28 mouse cellular contexts compared by ENCODE assay signal in genomic region chr6:6080484-6080883, GRCm38 (mm10).
DNase-seq lines count a peak whose midpoint lies in the region; ATAC-seq lines count a peak whose summit lies in the region.
"Had no signal": no experiment of that assay in that cellular context is flagged by ENCODE, and none has a peak within 500 bp of the region (broad histone marks: within the 10 kb centered on the region; RNA-seq: fewer than 3 reads in every experiment).

No protein-coding gene starts in this region.

- H3K9me3 ChIP-seq in forebrain, embryonic 14.5 days (replicated peaks; ENCODE audit: control insufficient read depth, low read length), result no peaks in the 10 kb centered on the region
- no peaks in the 10 kb centered on the region for H3K9me3 ChIP-seq in forebrain, embryonic 11.5 days (ENCODE audit: control insufficient read depth, low read length)
- no peaks in the 10 kb centered on the region for H3K9me3 ChIP-seq in hindbrain, embryonic 13.5 days
- peaks cover 4% of the 10 kb centered on the region; the same call in 1 of the 2 replicates for H3K9me3 ChIP-seq in hindbrain, embryonic 10.5 days
- no peaks in the 10 kb centered on the region for H3K9me3 ChIP-seq in hindbrain, embryonic 16.5 days (ENCODE audit: control insufficient read depth, low read length)
- H3K9me3 ChIP-seq in hindbrain, embryonic 12.5 days (replicated peaks), result no peaks in the 10 kb centered on the region
- H3K9me3 ChIP-seq: embryonic facial prominence, embryonic 13.5 days; embryonic facial prominence, embryonic 15.5 days; forebrain, embryonic 10.5 days; forebrain, embryonic 13.5 days; G1E had no signal

- WGBS in forebrain, embryonic 14.5 days, result 28% methylated on average over 1 of the region's 1 CpGs
- 100% methylated on average over 1 of the region's 1 CpGs for WGBS in forebrain, embryonic 11.5 days
- 71% methylated on average over 1 of the region's 1 CpGs for WGBS in hindbrain, embryonic 13.5 days
- WGBS in hindbrain, embryonic 10.5 days, result 89% methylated on average over 1 of the region's 1 CpGs
- WGBS in hindbrain, embryonic 16.5 days, result 60% methylated on average over 1 of the region's 1 CpGs
- 76% methylated on average over 1 of the region's 1 CpGs for WGBS in hindbrain, embryonic 12.5 days

- no peak for ATAC-seq in forebrain, embryonic 14.5 days
- no peak for ATAC-seq in forebrain, embryonic 11.5 days (replicated peaks; ENCODE audit: low FRiP score)
- 0 out of 2 replicates have a peak, but pooled peaks have one; percentile 52 for ATAC-seq in hindbrain, embryonic 13.5 days (ENCODE audit: low FRiP score)
- ATAC-seq in hindbrain, embryonic 16.5 days, result peak; percentile 52; the same call in 1 of the 2 replicates
- ATAC-seq in hindbrain, embryonic 12.5 days (ENCODE audit: low FRiP score), result no peak
- ATAC-seq: activated CD4-positive, CD25-positive, alpha-beta regulatory T cell, adult 4 months; CD4-positive, CD25-positive, alpha-beta regulatory T cell, adult 4 months; forebrain, embryonic 13.5 days; forebrain, embryonic 16.5 days; Patski had no signal

- H3K4me1 ChIP-seq in forebrain, embryonic 14.5 days (ENCODE audit: control insufficient read depth, insufficient read depth, low read length), result peaks cover 3% of the 10 kb centered on the region; the same call in 1 of the 2 replicates
- no peaks in the 10 kb centered on the region for H3K4me1 ChIP-seq in forebrain, embryonic 11.5 days (replicated peaks; ENCODE audit: control insufficient read depth, insufficient read depth, low read length)
- no peaks in the 10 kb centered on the region for H3K4me1 ChIP-seq in hindbrain, embryonic 13.5 days (replicated peaks)
- no peaks in the 10 kb centered on the region for H3K4me1 ChIP-seq in hindbrain, embryonic 10.5 days (replicated peaks)
- H3K4me1 ChIP-seq in hindbrain, embryonic 16.5 days (ENCODE audit: control insufficient read depth, insufficient read depth, low read depth, low read length), result no peaks in the 10 kb centered on the region
- no peaks in the 10 kb centered on the region for H3K4me1 ChIP-seq in hindbrain, embryonic 12.5 days
- H3K4me1 ChIP-seq: embryonic facial prominence, embryonic 13.5 days; embryonic facial prominence, embryonic 15.5 days; forebrain, embryonic 10.5 days had no signal

- no peak overlapping the region for H3K4me2 ChIP-seq in forebrain, embryonic 14.5 days (ENCODE audit: low read length)
- no peak overlapping the region for H3K4me2 ChIP-seq in forebrain, embryonic 11.5 days (ENCODE audit: low read depth, low read length, severe bottlenecking)
- no peak overlapping the region for H3K4me2 ChIP-seq in hindbrain, embryonic 13.5 days
- no peak overlapping the region for H3K4me2 ChIP-seq in hindbrain, embryonic 16.5 days (ENCODE audit: low read length)
- H3K4me2 ChIP-seq in hindbrain, embryonic 12.5 days (replicated peaks), result no peak overlapping the region
- H3K4me2 ChIP-seq: embryonic facial prominence, embryonic 13.5 days; embryonic facial prominence, embryonic 15.5 days; forebrain, embryonic 13.5 days had no signal

- no peaks in the 10 kb centered on the region for H3K36me3 ChIP-seq in forebrain, embryonic 14.5 days (ENCODE audit: control insufficient read depth, insufficient read depth, low read length)
- H3K36me3 ChIP-seq in forebrain, embryonic 11.5 days (ENCODE audit: control insufficient read depth, insufficient read depth, low read length), result no peaks in the 10 kb centered on the region
- H3K36me3 ChIP-seq in hindbrain, embryonic 13.5 days, result no peaks in the 10 kb centered on the region
- peaks cover 8% of the 10 kb centered on the region; the same call in 1 of the 2 replicates for H3K36me3 ChIP-seq in hindbrain, embryonic 10.5 days
- H3K36me3 ChIP-seq in hindbrain, embryonic 16.5 days (ENCODE audit: control insufficient read depth, insufficient read depth, low read length), result no peaks in the 10 kb centered on the region
- no peaks in the 10 kb centered on the region; the same call in 1 of the 2 replicates for H3K36me3 ChIP-seq in hindbrain, embryonic 12.5 days
- H3K36me3 ChIP-seq: embryonic facial prominence, embryonic 15.5 days had no signal

- H3K9ac ChIP-seq in forebrain, embryonic 14.5 days (ENCODE audit: low read length), result no peak overlapping the region
- no peak overlapping the region for H3K9ac ChIP-seq in forebrain, embryonic 11.5 days (ENCODE audit: low read length)
- no peak overlapping the region for H3K9ac ChIP-seq in hindbrain, embryonic 13.5 days
- no peak overlapping the region for H3K9ac ChIP-seq in hindbrain, embryonic 16.5 days (ENCODE audit: low read depth, low read length)
- no peak overlapping the region for H3K9ac ChIP-seq in hindbrain, embryonic 12.5 days
- H3K9ac ChIP-seq: embryonic facial prominence, embryonic 13.5 days; embryonic facial prominence, embryonic 15.5 days; forebrain, embryonic 13.5 days had no signal

- H3K4me3 ChIP-seq in forebrain, embryonic 14.5 days (ENCODE audit: low read depth, low read length), result no peak overlapping the region
- no peak overlapping the region for H3K4me3 ChIP-seq in forebrain, embryonic 11.5 days (ENCODE audit: low read depth, low read length)
- no peak overlapping the region for H3K4me3 ChIP-seq in hindbrain, embryonic 13.5 days
- H3K4me3 ChIP-seq in hindbrain, embryonic 10.5 days, result no peak overlapping the region
- H3K4me3 ChIP-seq in hindbrain, embryonic 16.5 days (ENCODE audit: low read length), result no peak overlapping the region
- H3K4me3 ChIP-seq in hindbrain, embryonic 12.5 days, result no peak overlapping the region
- H3K4me3 ChIP-seq: embryonic facial prominence, embryonic 13.5 days; embryonic facial prominence, embryonic 15.5 days; erythroblast, embryonic 14.5 days; forebrain, embryonic 10.5 days; forebrain, embryonic 13.5 days had no signal

- peak; percentile 17 for DNase-seq in forebrain, embryonic 14.5 days (ENCODE audit: low spot score)
- DNase-seq in forebrain, embryonic 11.5 days (ENCODE audit: low spot score), result no peak
- DNase-seq in hindbrain, embryonic 10.5 days (ENCODE audit: low spot score), result no peak
- DNase-seq: adrenal gland, adult 8-10 months; adrenal gland, postnatal 14 days; adrenal gland, postnatal 36 days; B cell, adult 2 months; cerebellum, adult 11 months; cerebellum, adult 18-20 months; cerebellum, adult 8-10 months; cerebellum, adult 9-11 months; cerebellum, postnatal 14 days; cerebellum, postnatal 36 days; embryo, embryonic 11 days had no signal

- no peak overlapping the region for H3K27ac ChIP-seq in forebrain, embryonic 14.5 days (ENCODE audit: low read depth, low read length)
- no peak overlapping the region for H3K27ac ChIP-seq in forebrain, embryonic 11.5 days (ENCODE audit: low read depth, low read length)
- no peak overlapping the region for H3K27ac ChIP-seq in hindbrain, embryonic 13.5 days
- H3K27ac ChIP-seq in hindbrain, embryonic 10.5 days, result no peak overlapping the region
- no peak overlapping the region for H3K27ac ChIP-seq in hindbrain, embryonic 16.5 days (ENCODE audit: low read depth, low read length)
- no peak overlapping the region for H3K27ac ChIP-seq in hindbrain, embryonic 12.5 days
- H3K27ac ChIP-seq: embryonic facial prominence, embryonic 13.5 days; embryonic facial prominence, embryonic 15.5 days; forebrain, embryonic 10.5 days; forebrain, embryonic 13.5 days had no signal

- H3K27me3 ChIP-seq in forebrain, embryonic 14.5 days (replicated peaks; ENCODE audit: control insufficient read depth, insufficient read depth, low read length), result no peaks in the 10 kb centered on the region
- H3K27me3 ChIP-seq in forebrain, embryonic 11.5 days (ENCODE audit: control insufficient read depth, insufficient read depth, low read length), result no peaks in the 10 kb centered on the region
- no peaks in the 10 kb centered on the region for H3K27me3 ChIP-seq in hindbrain, embryonic 13.5 days
- no peaks in the 10 kb centered on the region for H3K27me3 ChIP-seq in hindbrain, embryonic 10.5 days (ENCODE audit: insufficient read depth, poor library complexity, severe bottlenecking)
- no peaks in the 10 kb centered on the region for H3K27me3 ChIP-seq in hindbrain, embryonic 16.5 days (replicated peaks; ENCODE audit: control insufficient read depth, insufficient read depth, low read length)
- no peaks in the 10 kb centered on the region for H3K27me3 ChIP-seq in hindbrain, embryonic 12.5 days
- H3K27me3 ChIP-seq: CH12.LX; embryonic facial prominence, embryonic 13.5 days; embryonic facial prominence, embryonic 15.5 days; forebrain, embryonic 13.5 days; Patski had no signal

Comparison
In these comparisons a context has a peak if more than half of its experiments do, and no peak if none do; other contexts are left out.
1. ATAC-seq: peak in hindbrain, embryonic 13.5 days (single experiment) and hindbrain, embryonic 16.5 days (single experiment); none in forebrain, embryonic 14.5 days (single experiment), forebrain, embryonic 11.5 days (single experiment) and hindbrain, embryonic 12.5 days (single experiment).